Mouse (Mus musculus) megakaryocyte, embryonic 14.5 days (primary cell): ENCODE measurements around the gene Tmem135. TPM values are rescaled to one million over a fixed set of nuclear protein-coding genes. Genes with fewer than 3 reads are reported as not detected.

ENCODE experiments used
- H3K27me3 ChIP-seq: replicated peaks from 2 replicates; pipeline ENCODE3; 2012; ENCODE audit warnings: inconsistent platforms
- H3K36me3 ChIP-seq: replicated peaks from 2 replicates; pipeline ENCODE3; 2012; ENCODE audit warnings: low read length, inconsistent platforms, mixed read lengths
- H3K4me1 ChIP-seq: 2 replicates; pipeline ENCODE4 v1.6.1; 2012; ENCODE audit warnings: inconsistent platforms
- H3K4me3 ChIP-seq: replicated peaks from 2 replicates; pipeline ENCODE3; 2012; ENCODE audit warnings: moderate library complexity, mild to moderate bottlenecking, inconsistent platforms
- H3K9me3 ChIP-seq: 2 replicates; pipeline ENCODE4 v1.6.1; 2012; ENCODE audit warnings: inconsistent platforms
- FLI1 ChIP-seq: IDR thresholded peaks from 2 replicates; pipeline ENCODE4 v1.6.1; 2012; ENCODE audit warnings: low read length, inconsistent platforms, mixed read lengths
- GATA1 ChIP-seq: IDR thresholded peaks from 3 replicates; pipeline ENCODE4 v1.6.1; 2012; ENCODE audit warnings: mixed read lengths, low read length, inconsistent platforms, borderline replicate concordance
- polyA plus RNA-seq: library from polyadenylated mRNA; stranded (reverse); fragments of >175 nt; gene quantifications from 2 replicates; pipeline ENCODE4 v1.2.3, GENCODE M21; 2012; ENCODE audit warnings: low replicate concordance; ENCODE audit not compliant: insufficient read depth

Tmem135 gene
- polyA plus RNA-seq, 1 experiment: 19.0 TPM

- no peaks in the 10 kb centered on the region for H3K27me3 ChIP-seq
- no peak overlapping the region for H3K4me3 ChIP-seq
- TF ChIP-seq FLI1: no peak
- no peak for TF ChIP-seq GATA1
- peaks cover 65% of the 10 kb centered on the region for H3K36me3 ChIP-seq
- H3K9me3 ChIP-seq: no peaks in the 10 kb centered on the region
- H3K4me1 ChIP-seq: peaks cover 18% of the 10 kb centered on the region
Observed at GRCm38 (mm10) chr7:89155223-89155622, 248.8 kb downstream of the Tmem135 start.

- Histone ChIP-seq H3K4me1 (no peaks in the 10 kb centered on the region), H3K36me3 (peaks cover 54% of the 10 kb centered on the region), H3K27me3 (no peaks in the 10 kb centered on the region), H3K4me3 (no peak overlapping the region), H3K9me3 (no peaks in the 10 kb centered on the region)
- TF ChIP-seq FLI1 (no peak), GATA1 (no peak)
Observed at GRCm38 (mm10) chr7:89151345-89151744, 252.7 kb downstream of the Tmem135 start.

- no peaks in the 10 kb centered on the region for H3K27me3 ChIP-seq
- TF ChIP-seq FLI1: no peak
- TF ChIP-seq GATA1: no peak
Observed at GRCm38 (mm10) chr7:89140640-89141300, 263.3 kb downstream of the Tmem135 start.

GRCm38 (mm10) chr7:89134884-89135511, 269.0 kb downstream of the Tmem135 start:
- TF ChIP-seq FLI1 (no peak), GATA1 (no peak)

More at GRCm38 (mm10) chr7:89140640-89141300, 263.3 kb downstream of the Tmem135 start:
- Histone ChIP-seq H3K4me1 (no peaks in the 10 kb centered on the region), H3K9me3 (no peaks in the 10 kb centered on the region), H3K36me3 (peaks cover 53% of the 10 kb centered on the region), H3K4me3 (no peak overlapping the region)

GRCm38 (mm10) chr7:89126063-89126882, 277.7 kb downstream of the Tmem135 start:
- Histone ChIP-seq H3K4me3 (no peak overlapping the region), H3K27me3 (peaks cover 2% of the 10 kb centered on the region), H3K4me1 (no peaks in the 10 kb centered on the region), H3K36me3 (no peaks in the 10 kb centered on the region), H3K9me3 (no peaks in the 10 kb centered on the region)
- no peak for TF ChIP-seq FLI1
- no peak for TF ChIP-seq GATA1

More at GRCm38 (mm10) chr7:89134884-89135511, 269.0 kb downstream of the Tmem135 start:
- Histone ChIP-seq H3K9me3 (no peaks in the 10 kb centered on the region), H3K4me1 (no peaks in the 10 kb centered on the region), H3K4me3 (no peak overlapping the region), H3K36me3 (peaks cover 12% of the 10 kb centered on the region), H3K27me3 (no peaks in the 10 kb centered on the region)

- Histone ChIP-seq H3K36me3 (no peaks in the 10 kb centered on the region), H3K27me3 (no peaks in the 10 kb centered on the region), H3K4me3 (peak overlapping the region; percentile 9), H3K4me1 (peaks cover 19% of the 10 kb centered on the region), H3K9me3 (no peaks in the 10 kb centered on the region)
- TF ChIP-seq FLI1 (no peak), GATA1 (no peak)
Observed at GRCm38 (mm10) chr7:89116261-89116664, 287.8 kb downstream of the Tmem135 start.

- peaks cover 19% of the 10 kb centered on the region for H3K4me1 ChIP-seq
- H3K9me3 ChIP-seq: no peaks in the 10 kb centered on the region
- H3K36me3 ChIP-seq: no peaks in the 10 kb centered on the region
- TF ChIP-seq GATA1 (no peak), FLI1 (no peak)
- no peaks in the 10 kb centered on the region for H3K27me3 ChIP-seq
- peak overlapping the region; percentile 6 for H3K4me3 ChIP-seq
Observed at GRCm38 (mm10) chr7:89115633-89116032, 288.4 kb downstream of the Tmem135 start.

GRCm38 (mm10) chr7:89106421-89106820, 297.6 kb downstream of the Tmem135 start:
- Histone ChIP-seq H3K4me3 (no peak overlapping the region), H3K36me3 (no peaks in the 10 kb centered on the region), H3K9me3 (no peaks in the 10 kb centered on the region), H3K27me3 (no peaks in the 10 kb centered on the region), H3K4me1 (peaks cover 6% of the 10 kb centered on the region; the same call in 1 of the 2 replicates)
- TF ChIP-seq FLI1 (no peak), GATA1 (no peak)

- H3K9me3 ChIP-seq: no peaks in the 10 kb centered on the region
- H3K36me3 ChIP-seq: no peaks in the 10 kb centered on the region
- no peak overlapping the region for H3K4me3 ChIP-seq
- no peaks in the 10 kb centered on the region for H3K4me1 ChIP-seq
- no peak for TF ChIP-seq FLI1
- TF ChIP-seq GATA1: no peak
- no peaks in the 10 kb centered on the region for H3K27me3 ChIP-seq
Observed at GRCm38 (mm10) chr7:89099756-89100155, 304.3 kb downstream of the Tmem135 start.

Other genes with a start within 250 kb of the Tmem135 start
- gene Fzd4, start 133 bp upstream of the Tmem135 start, polyA plus RNA-seq: 0.09 and 0.40 TPM in 2 replicates
- not detected in 2 replicates for gene Prss23, start 123.0 kb upstream of the Tmem135 start, polyA plus RNA-seq
- gene Me3, start 228.2 kb upstream of the Tmem135 start, polyA plus RNA-seq: not detected in 2 replicates